Mouse (Mus musculus) E14TG2a.4 (cell line): ENCODE data around the gene Kpna1.

Experiments
- CTCF ChIP-seq: conservative IDR thresholded peaks from 2 replicates; pipeline ENCODE4 v1.5.1; 2014; ENCODE audit warnings: low read length
- NANOG ChIP-seq: IDR thresholded peaks from 2 replicates; pipeline ENCODE4 v1.6.1; 2014; ENCODE audit warnings: borderline replicate concordance, low read length, mixed read lengths
- POU5F1 ChIP-seq: IDR thresholded peaks from 2 replicates; pipeline ENCODE4 v1.6.1; 2014; ENCODE audit warnings: low read length, borderline replicate concordance

GRCm38 (mm10) chr16:36043073-36043472 lies 64.5 kb downstream of the Kpna1 start:
- no peak for TF ChIP-seq CTCF
- no peak for TF ChIP-seq NANOG
- TF ChIP-seq POU5F1, result no peak
